ENCODE assay signal across 7 mouse cellular contexts in genomic region chr15:13172365-13173070, GRCm38 (mm10). TPM values are rescaled to one million over a fixed set of nuclear protein-coding genes. Genes with fewer than 3 reads are reported as not detected.
A peak's percentile ranks its signal among the peaks of the same experiment; 100 is the strongest.
DNase-seq lines count a peak whose midpoint lies in the region; ATAC-seq lines count a peak whose summit lies in the region.

No protein-coding gene starts in this region.

- DNase-seq in lung, postnatal 4 days, result no peak
- DNase-seq in embryonic facial prominence, embryonic 11.5 days (ENCODE audit: low spot score), result peak; percentile 44

- peaks cover 12% of the 10 kb centered on the region for H3K4me1 ChIP-seq in lung, embryonic 16.5 days (replicated peaks; ENCODE audit: control insufficient read depth, insufficient read depth, low read length)
- H3K4me1 ChIP-seq in embryonic facial prominence, embryonic 11.5 days (ENCODE audit: control insufficient read depth, insufficient read depth, low read length), result no peaks in the 10 kb centered on the region
- peaks cover 33% of the 10 kb centered on the region for H3K4me1 ChIP-seq in hindbrain, embryonic 15.5 days (replicated peaks)
- H3K4me1 ChIP-seq in liver, embryonic 16.5 days (ENCODE audit: control insufficient read depth, low read depth, low read length), result no peaks in the 10 kb centered on the region
- 0 out of 2 replicates have a peak, but pooled peaks cover 3% of the 10 kb centered on the region for H3K4me1 ChIP-seq in stomach, embryonic 15.5 days

- H3K9ac ChIP-seq in lung, embryonic 16.5 days (ENCODE audit: low read length), result peak overlapping the region; percentile 52; the same call in 1 of the 2 replicates
- peak overlapping the region; percentile 74 for H3K9ac ChIP-seq in embryonic facial prominence, embryonic 11.5 days (replicated peaks; ENCODE audit: low read length)
- H3K9ac ChIP-seq in hindbrain, embryonic 15.5 days, result peak overlapping the region; percentile 68
- H3K9ac ChIP-seq in liver, embryonic 16.5 days (ENCODE audit: low read depth, low read length), result no peak overlapping the region
- H3K9ac ChIP-seq in stomach, embryonic 15.5 days, result no peak overlapping the region

- 0 out of 2 replicates have a peak, but pooled peaks have one; percentile 18 for ATAC-seq in lung, embryonic 16.5 days (ENCODE audit: low read depth)
- ATAC-seq in embryonic facial prominence, embryonic 11.5 days (replicated peaks; ENCODE audit: insufficient number of reproducible peaks, low FRiP score, low TSS enrichment, low read depth), result peak; percentile 16; the same call in 1 of the 2 replicates
- peak; percentile 23; the same call in 1 of the 2 replicates for ATAC-seq in hindbrain, embryonic 15.5 days (ENCODE audit: low FRiP score, low read depth)
- no peak for ATAC-seq in liver, embryonic 16.5 days (ENCODE audit: low read depth)
- ATAC-seq in stomach, embryonic 15.5 days (ENCODE audit: insufficient read depth, low FRiP score, low read depth), result no peak
- ATAC-seq in activated CD4-positive, CD25-positive, alpha-beta regulatory T cell, adult 4 months, result no peak

- peaks cover 16% of the 10 kb centered on the region for H3K27me3 ChIP-seq in lung, embryonic 16.5 days (ENCODE audit: control insufficient read depth, insufficient read depth, low read depth, low read length)
- no peaks in the 10 kb centered on the region for H3K27me3 ChIP-seq in embryonic facial prominence, embryonic 11.5 days (ENCODE audit: control insufficient read depth, insufficient read depth, low read length)
- H3K27me3 ChIP-seq in hindbrain, embryonic 15.5 days, result 0 out of 2 replicates have a peak, but pooled peaks cover 3% of the 10 kb centered on the region
- H3K27me3 ChIP-seq in liver, embryonic 16.5 days (ENCODE audit: control insufficient read depth, insufficient read depth, low read depth, low read length), result peaks cover 37% of the 10 kb centered on the region
- peaks cover 9% of the 10 kb centered on the region; the same call in 1 of the 2 replicates for H3K27me3 ChIP-seq in stomach, embryonic 15.5 days (replicated peaks)

- WGBS in lung, embryonic 16.5 days, result under 1% methylated on average over 26 of the region's 26 CpGs
- WGBS in embryonic facial prominence, embryonic 11.5 days, result 0% methylated on average over 26 of the region's 26 CpGs
- WGBS in hindbrain, embryonic 15.5 days, result under 1% methylated on average over 26 of the region's 26 CpGs
- WGBS in liver, embryonic 16.5 days (ENCODE audit: insufficient replicate concordance), result 2% methylated on average over 26 of the region's 26 CpGs
- 1% methylated on average over 26 of the region's 26 CpGs for WGBS in stomach, embryonic 15.5 days

- no peak overlapping the region for H3K27ac ChIP-seq in lung, embryonic 16.5 days (ENCODE audit: low read length)
- peak overlapping the region; percentile 79; the same call in 1 of the 2 replicates for H3K27ac ChIP-seq in embryonic facial prominence, embryonic 11.5 days (replicated peaks; ENCODE audit: low read depth, low read length)
- peak overlapping the region; percentile 88 for H3K27ac ChIP-seq in hindbrain, embryonic 15.5 days (replicated peaks)
- no peak overlapping the region for H3K27ac ChIP-seq in liver, embryonic 16.5 days (ENCODE audit: low read length)
- H3K27ac ChIP-seq in stomach, embryonic 15.5 days, result peak overlapping the region; percentile 3; the same call in 1 of the 2 replicates

- peak overlapping the region; percentile 95 for H3K4me2 ChIP-seq in lung, embryonic 16.5 days (ENCODE audit: low read depth, low read length)
- H3K4me2 ChIP-seq in embryonic facial prominence, embryonic 11.5 days (ENCODE audit: low read depth, low read length), result peak overlapping the region; percentile 85
- H3K4me2 ChIP-seq in hindbrain, embryonic 15.5 days, result peak overlapping the region; percentile 88
- peak overlapping the region; percentile 40 for H3K4me2 ChIP-seq in liver, embryonic 16.5 days (ENCODE audit: low read depth, low read length)
- peak overlapping the region; percentile 96 for H3K4me2 ChIP-seq in stomach, embryonic 15.5 days

- no peaks in the 10 kb centered on the region for H3K36me3 ChIP-seq in lung, embryonic 16.5 days (ENCODE audit: control insufficient read depth, insufficient read depth, low read length)
- H3K36me3 ChIP-seq in embryonic facial prominence, embryonic 11.5 days (replicated peaks; ENCODE audit: control insufficient read depth, insufficient read depth, low read depth, low read length), result no peaks in the 10 kb centered on the region
- H3K36me3 ChIP-seq in hindbrain, embryonic 15.5 days, result no peaks in the 10 kb centered on the region
- H3K36me3 ChIP-seq in liver, embryonic 16.5 days (ENCODE audit: control insufficient read depth, insufficient read depth), result no peaks in the 10 kb centered on the region
- H3K36me3 ChIP-seq in stomach, embryonic 15.5 days, result no peaks in the 10 kb centered on the region

- peak overlapping the region; percentile 58 for H3K4me3 ChIP-seq in lung, embryonic 16.5 days (ENCODE audit: low read length)
- peak overlapping the region; percentile 63 for H3K4me3 ChIP-seq in embryonic facial prominence, embryonic 11.5 days (ENCODE audit: low read depth, low read length)
- H3K4me3 ChIP-seq in hindbrain, embryonic 15.5 days, result peak overlapping the region; percentile 69
- peak overlapping the region; percentile 37 for H3K4me3 ChIP-seq in liver, embryonic 16.5 days (ENCODE audit: low read depth, low read length)
- peak overlapping the region; percentile 55 for H3K4me3 ChIP-seq in stomach, embryonic 15.5 days (replicated peaks)

- no peaks in the 10 kb centered on the region for H3K9me3 ChIP-seq in lung, embryonic 16.5 days (ENCODE audit: control insufficient read depth, low read length)
- H3K9me3 ChIP-seq in embryonic facial prominence, embryonic 11.5 days (replicated peaks; ENCODE audit: control insufficient read depth, low read length), result no peaks in the 10 kb centered on the region
- no peaks in the 10 kb centered on the region for H3K9me3 ChIP-seq in hindbrain, embryonic 15.5 days
- H3K9me3 ChIP-seq in liver, embryonic 16.5 days (replicated peaks; ENCODE audit: control insufficient read depth, low read length), result no peaks in the 10 kb centered on the region
- no peaks in the 10 kb centered on the region for H3K9me3 ChIP-seq in stomach, embryonic 15.5 days

RNA-seq across cellular contexts. Expression of gene Cdh6, which starts 1.0 kb away (rescaled TPM):
- 1.7 and 2.5 TPM in 2 replicates for polyA plus RNA-seq in lung, embryonic 16.5 days (2015; fragmentation: Nextera tagmentation; extraction: Ambion mirVana)
- polyA plus RNA-seq in embryonic facial prominence, embryonic 11.5 days (2014; fragmentation: Nextera tagmentation; extraction: Ambion mirVana), result 14.6 and 15.8 TPM in 2 replicates
- polyA plus RNA-seq in hindbrain, embryonic 15.5 days (2015; fragmentation: Nextera tagmentation; extraction: Ambion mirVana), result 17.5 and 17.9 TPM in 2 replicates
- 0.09 and 0.19 TPM in 2 replicates for polyA plus RNA-seq in liver, embryonic 16.5 days (2015; fragmentation: Nextera tagmentation; extraction: Ambion mirVana)
- polyA plus RNA-seq in stomach, embryonic 15.5 days (2015; fragmentation: Nextera tagmentation; extraction: Ambion mirVana), result 4.0 and 4.7 TPM in 2 replicates
- polyA plus RNA-seq in activated CD4-positive, CD25-positive, alpha-beta regulatory T cell, adult 4 months (2017; shearing (Covaris generic)), result under 1 TPM in 1 of 2 experiments, not detected in 1; 0.29 TPM

Comparison
In these comparisons a context has a peak if more than half of its experiments do, and no peak if none do; other contexts are left out.
1. ATAC-seq: peak in lung, embryonic 16.5 days (single experiment), embryonic facial prominence, embryonic 11.5 days (single experiment) and hindbrain, embryonic 15.5 days (single experiment); none in liver, embryonic 16.5 days (single experiment), stomach, embryonic 15.5 days (single experiment) and activated CD4-positive, CD25-positive, alpha-beta regulatory T cell, adult 4 months (single experiment).
2. H3K27ac ChIP-seq: peak in embryonic facial prominence, embryonic 11.5 days (single experiment), hindbrain, embryonic 15.5 days (single experiment) and stomach, embryonic 15.5 days (single experiment); none in lung, embryonic 16.5 days (single experiment) and liver, embryonic 16.5 days (single experiment).
3. H3K4me2 ChIP-seq: peak in every context shown above with its lines; median percentile 96 in stomach, embryonic 15.5 days; 95 in lung, embryonic 16.5 days; 88 in hindbrain, embryonic 15.5 days; 85 in embryonic facial prominence, embryonic 11.5 days; 40 in liver, embryonic 16.5 days.
4. H3K9ac ChIP-seq: peak in lung, embryonic 16.5 days (single experiment), embryonic facial prominence, embryonic 11.5 days (single experiment) and hindbrain, embryonic 15.5 days (single experiment); none in liver, embryonic 16.5 days (single experiment) and stomach, embryonic 15.5 days (single experiment).
5. Peak in every context shown above with its lines, with median percentiles within 50 percentile points of each other: H3K4me3 ChIP-seq.